Mouse (Mus musculus) lung, embryonic 15.5 days (tissue): Measurements from ENCODE around the gene Cd9. TPM values are rescaled to one million over a fixed set of nuclear protein-coding genes. Genes with fewer than 3 reads are reported as not detected.
A peak's percentile ranks its signal among the peaks of the same experiment; 100 is the strongest.

Experiments used
- ATAC-seq: fragments of 200-750 bp; cut with Nextera tagmentation; 2 replicates; pipeline ENCODE4 v1.8.0; 2017; ENCODE audit warnings: moderate number of reproducible peaks, borderline replicate concordance; ENCODE audit not compliant: low FRiP score, low TSS enrichment; ENCODE audit errors: extremely low read depth
- H3K27ac ChIP-seq: fragments of 300-500 bp; sonication (generic); 2 replicates; pipeline ENCODE4 v1.5.1; 2015; ENCODE audit warnings: moderate library complexity, mild to moderate bottlenecking, inconsistent platforms
- H3K27me3 ChIP-seq: fragments of 300-500 bp; sonication (generic); 2 replicates; pipeline ENCODE4 v1.6.1; 2015; ENCODE audit warnings: inconsistent platforms
- H3K36me3 ChIP-seq: fragments of 300-500 bp; sonication (generic); 2 replicates; pipeline ENCODE4 v1.6.1; 2015; ENCODE audit warnings: inconsistent platforms
- H3K4me1 ChIP-seq: fragments of 300-500 bp; sonication (generic); 2 replicates; pipeline ENCODE4 v1.6.1; 2015; ENCODE audit warnings: inconsistent platforms
- H3K4me2 ChIP-seq: fragments of 300-500 bp; sonication (generic); 2 replicates; pipeline ENCODE4 v1.6.1; 2015; ENCODE audit warnings: inconsistent platforms, mild to moderate bottlenecking, moderate library complexity
- H3K4me3 ChIP-seq: fragments of 300-500 bp; sonication (generic); 2 replicates; pipeline ENCODE4 v1.5.1; 2015; ENCODE audit warnings: mild to moderate bottlenecking, inconsistent platforms
- H3K9ac ChIP-seq: fragments of 300-500 bp; sonication (generic); 2 replicates; pipeline ENCODE4 v1.6.1; 2015; ENCODE audit warnings: inconsistent platforms
- H3K9me3 ChIP-seq: fragments of 300-500 bp; sonication (generic); 2 replicates; pipeline ENCODE4 v1.6.1; 2016; ENCODE audit warnings: inconsistent platforms
- WGBS: fragments of 180-500 bp; shearing (Covaris S2); methylation state at CpG from one replicate; pipeline ENCODE4 v1.1.7; 2015; 5-methylcytosine and 5-hydroxymethylcytosine counted together
- polyA plus RNA-seq: library from polyadenylated mRNA; unstranded; fragments of >200 nt; fragmentation: Nextera tagmentation; extraction: Ambion mirVana; gene quantifications from 2 replicates; pipeline ENCODE4 v1.2.1, GENCODE M21; 2015

The Cd9 gene
- polyA plus RNA-seq: 226 and 250 TPM in 2 replicates

DNA sequence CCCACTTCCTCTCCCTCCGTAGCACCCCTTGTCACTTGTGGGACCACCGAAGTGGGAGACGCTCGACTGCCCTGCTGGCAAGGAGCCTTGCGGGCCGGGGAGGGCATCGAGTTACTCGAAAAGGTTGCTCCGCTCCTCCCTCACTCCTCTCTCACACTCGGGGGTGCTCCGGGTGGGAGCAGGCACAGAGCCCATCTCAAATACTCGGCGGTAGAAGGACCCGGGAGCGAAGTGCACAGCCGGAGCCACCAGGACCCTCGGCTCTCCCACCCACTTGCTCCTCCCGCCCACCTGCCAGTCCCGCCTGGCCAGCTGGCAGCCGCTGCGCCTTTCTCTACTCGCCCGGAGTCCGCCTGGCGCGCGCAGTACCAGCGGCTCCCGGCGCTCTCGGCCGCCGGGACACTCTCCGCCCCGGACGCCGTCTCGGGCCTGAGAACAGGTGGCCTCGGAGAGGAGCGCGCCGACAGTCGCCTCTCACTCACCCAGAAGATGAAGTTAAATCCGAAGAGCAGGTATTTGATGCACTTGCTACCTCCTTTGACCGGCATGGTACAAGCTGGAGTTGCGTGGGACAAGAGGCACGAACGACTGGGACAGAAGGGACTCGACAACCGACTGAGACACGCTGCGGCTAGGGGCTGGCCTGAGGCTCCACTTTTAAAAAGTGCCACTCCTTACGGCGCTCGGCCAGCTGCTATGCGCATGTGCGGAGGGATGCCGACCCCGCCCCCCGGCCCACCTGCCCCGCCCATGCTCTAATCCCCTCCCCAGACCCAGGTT is at the start of gene Cd9:
Gene Cd9, minus strand, starts transcription at position 700 of the 780 bp plus-strand sequence.
- peaks cover 31% of the 10 kb centered on the region for H3K4me1 ChIP-seq
- peaks cover 15% of the 10 kb centered on the region; the same call in 1 of the 2 replicates for H3K27me3 ChIP-seq
- peak within 1 kb of the TSS; percentile 61 for H3K9ac ChIP-seq
- ATAC-seq: peak; percentile 73
- H3K4me3 ChIP-seq: peak within 1 kb of the TSS; percentile 56
- H3K9me3 ChIP-seq: no peaks in the 10 kb centered on the region
- H3K4me2 ChIP-seq: peak within 1 kb of the TSS; percentile 80
- WGBS: under 1% methylated on average over 61 of the region's 61 CpGs
- H3K36me3 ChIP-seq: 0 out of 2 replicates have a peak, but pooled peaks cover 2% of the 10 kb centered on the region
- H3K27ac ChIP-seq: peak within 1 kb of the TSS; percentile 90

DNA sequence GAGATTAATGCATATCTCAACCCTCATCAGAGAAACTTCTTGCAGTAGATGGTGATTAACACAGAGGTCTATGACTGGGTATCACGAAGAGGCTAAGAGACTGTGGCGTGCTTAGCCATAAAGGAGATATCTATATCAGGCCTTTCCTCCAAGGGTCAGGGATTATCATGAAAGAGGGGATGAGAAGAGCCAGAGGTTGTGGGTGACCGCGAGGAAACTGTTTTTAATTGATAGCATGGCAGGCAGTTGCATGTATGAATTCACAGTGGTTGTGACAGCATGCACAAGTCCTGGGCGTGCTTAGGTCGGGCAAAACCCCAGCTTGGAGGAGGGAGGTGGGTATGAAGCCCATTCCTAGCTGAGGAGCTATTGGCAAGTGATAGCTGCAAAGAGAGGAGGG is 46.7 kb upstream of the Cd9 start:
- Histone ChIP-seq H3K36me3 (no peaks in the 10 kb centered on the region), H3K4me3 (no peak overlapping the region), H3K27me3 (no peaks in the 10 kb centered on the region), H3K4me1 (peaks cover 2% of the 10 kb centered on the region; the same call in 1 of the 2 replicates), H3K27ac (no peak overlapping the region), H3K4me2 (no peak overlapping the region), H3K9ac (no peak overlapping the region), H3K9me3 (no peaks in the 10 kb centered on the region)
- no peak for ATAC-seq
- WGBS: 70% methylated on average over 6 of the region's 6 CpGs

- no peaks in the 10 kb centered on the region for H3K9me3 ChIP-seq
- no peaks in the 10 kb centered on the region for H3K36me3 ChIP-seq
- H3K27ac ChIP-seq: no peak overlapping the region
- no peak for ATAC-seq
- H3K4me2 ChIP-seq: no peak overlapping the region
- H3K4me1 ChIP-seq: peaks cover 2% of the 10 kb centered on the region; the same call in 1 of the 2 replicates
- H3K4me3 ChIP-seq: no peak overlapping the region
- H3K9ac ChIP-seq: no peak overlapping the region
- WGBS: 87% methylated on average over 6 of the region's 6 CpGs
- no peaks in the 10 kb centered on the region for H3K27me3 ChIP-seq
These were observed 46.2 kb upstream of the Cd9 start for GRCm38 (mm10) chr6:125540826-125541225.

GRCm38 (mm10) chr6:125540199-125540598 is 45.6 kb upstream of the Cd9 start:
- no peaks in the 10 kb centered on the region for H3K36me3 ChIP-seq
- H3K4me2 ChIP-seq: no peak overlapping the region
- peaks cover 2% of the 10 kb centered on the region; the same call in 1 of the 2 replicates for H3K4me1 ChIP-seq
- H3K4me3 ChIP-seq: no peak overlapping the region
- no peaks in the 10 kb centered on the region for H3K27me3 ChIP-seq
- no peak overlapping the region for H3K27ac ChIP-seq
- ATAC-seq: no peak
- no peaks in the 10 kb centered on the region for H3K9me3 ChIP-seq
- H3K9ac ChIP-seq: no peak overlapping the region
- 75% methylated on average over 10 of the region's 10 CpGs for WGBS

DNA sequence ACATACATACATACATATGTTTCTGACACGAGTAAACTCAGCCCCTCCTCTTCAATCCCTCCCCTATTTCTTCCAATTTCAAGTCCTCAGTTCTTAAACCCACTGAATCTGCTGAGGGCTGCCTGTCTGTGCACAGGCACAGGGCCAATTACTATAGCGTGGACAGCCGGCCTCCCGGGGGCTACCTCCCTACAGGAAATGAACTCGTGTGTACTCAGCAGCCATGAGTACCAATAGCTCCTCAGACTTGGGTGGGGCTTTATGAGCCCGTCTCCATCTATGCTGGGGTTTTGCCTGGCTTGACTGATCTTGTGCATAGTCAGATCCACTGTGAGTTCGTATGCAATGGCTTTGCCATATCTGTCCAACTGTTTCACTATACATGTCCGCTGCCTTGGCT is 44.8 kb upstream of the Cd9 start:
- Histone ChIP-seq H3K9me3 (no peaks in the 10 kb centered on the region), H3K9ac (no peak overlapping the region), H3K4me2 (no peak overlapping the region), H3K36me3 (no peaks in the 10 kb centered on the region), H3K27ac (no peak overlapping the region), H3K4me1 (peaks cover 2% of the 10 kb centered on the region; the same call in 1 of the 2 replicates), H3K27me3 (no peaks in the 10 kb centered on the region), H3K4me3 (no peak overlapping the region)
- WGBS: 30% methylated on average over 8 of the region's 8 CpGs
- ATAC-seq: peak; percentile 23; the same call in 1 of the 2 replicates

GRCm38 (mm10) chr6:125538469-125538868 is 43.9 kb upstream of the Cd9 start:
- ATAC-seq: no peak

GRCm38 (mm10) chr6:125534990-125535389 is 40.4 kb upstream of the Cd9 start:
- no peak for ATAC-seq
- Histone ChIP-seq H3K36me3 (no peaks in the 10 kb centered on the region), H3K4me3 (no peak overlapping the region), H3K27ac (no peak overlapping the region), H3K4me2 (no peak overlapping the region), H3K9me3 (no peaks in the 10 kb centered on the region), H3K27me3 (no peaks in the 10 kb centered on the region), H3K9ac (no peak overlapping the region), H3K4me1 (peaks cover 2% of the 10 kb centered on the region; the same call in 1 of the 2 replicates)
- 56% methylated on average over 5 of the region's 5 CpGs for WGBS

More at GRCm38 (mm10) chr6:125538469-125538868, 43.9 kb upstream of the Cd9 start:
- Histone ChIP-seq H3K9me3 (no peaks in the 10 kb centered on the region), H3K4me3 (no peak overlapping the region), H3K9ac (no peak overlapping the region), H3K27ac (no peak overlapping the region), H3K4me2 (no peak overlapping the region), H3K27me3 (no peaks in the 10 kb centered on the region), H3K4me1 (peaks cover 2% of the 10 kb centered on the region; the same call in 1 of the 2 replicates), H3K36me3 (no peaks in the 10 kb centered on the region)
- 81% methylated on average over 5 of the region's 5 CpGs for WGBS

DNA sequence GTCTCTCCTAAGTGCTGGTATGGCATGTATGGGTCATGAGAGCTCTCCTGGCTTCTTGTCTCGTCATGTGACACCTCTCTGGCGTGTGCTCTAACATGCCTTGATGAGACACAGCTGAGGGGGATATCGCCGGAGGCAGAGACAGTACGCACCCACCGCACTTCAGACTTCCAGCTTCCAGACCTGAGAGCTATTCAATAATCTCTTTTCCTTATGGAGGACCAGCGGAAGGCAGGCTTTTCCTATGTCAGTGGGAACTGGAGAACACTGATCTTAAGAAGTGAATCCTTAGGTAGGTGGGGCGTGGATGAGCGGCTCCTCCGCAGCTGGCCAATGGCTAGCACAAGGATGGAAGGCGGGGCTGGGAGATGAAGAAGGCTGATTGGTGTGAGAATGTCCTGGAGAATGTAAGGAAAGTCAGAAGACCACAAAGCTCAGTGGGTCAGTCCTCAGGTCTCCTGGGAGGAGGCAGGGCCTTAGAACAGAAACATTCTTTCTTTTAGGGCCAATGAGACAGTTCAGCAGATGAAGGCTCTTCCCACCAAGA is 38.6 kb upstream of the Cd9 start:
- no peaks in the 10 kb centered on the region for H3K27me3 ChIP-seq
- H3K9ac ChIP-seq: no peak overlapping the region
- no peak overlapping the region for H3K27ac ChIP-seq
- no peaks in the 10 kb centered on the region for H3K36me3 ChIP-seq
- H3K4me1 ChIP-seq: peaks cover 5% of the 10 kb centered on the region; the same call in 1 of the 2 replicates
- no peak for ATAC-seq
- WGBS: 81% methylated on average over 11 of the region's 11 CpGs
- no peaks in the 10 kb centered on the region for H3K9me3 ChIP-seq
- no peak overlapping the region for H3K4me2 ChIP-seq
- no peak overlapping the region for H3K4me3 ChIP-seq

- Histone ChIP-seq H3K27me3 (no peaks in the 10 kb centered on the region), H3K9ac (no peak overlapping the region), H3K27ac (peak overlapping the region; percentile 37; the same call in 1 of the 2 replicates), H3K4me3 (no peak overlapping the region), H3K4me2 (no peak overlapping the region), H3K9me3 (no peaks in the 10 kb centered on the region), H3K36me3 (no peaks in the 10 kb centered on the region), H3K4me1 (peaks cover 11% of the 10 kb centered on the region; the same call in 1 of the 2 replicates)
- ATAC-seq: no peak
- 74% methylated on average over 5 of the region's 5 CpGs for WGBS
These were observed 34.9 kb upstream of the Cd9 start for GRCm38 (mm10) chr6:125529479-125529878.

DNA sequence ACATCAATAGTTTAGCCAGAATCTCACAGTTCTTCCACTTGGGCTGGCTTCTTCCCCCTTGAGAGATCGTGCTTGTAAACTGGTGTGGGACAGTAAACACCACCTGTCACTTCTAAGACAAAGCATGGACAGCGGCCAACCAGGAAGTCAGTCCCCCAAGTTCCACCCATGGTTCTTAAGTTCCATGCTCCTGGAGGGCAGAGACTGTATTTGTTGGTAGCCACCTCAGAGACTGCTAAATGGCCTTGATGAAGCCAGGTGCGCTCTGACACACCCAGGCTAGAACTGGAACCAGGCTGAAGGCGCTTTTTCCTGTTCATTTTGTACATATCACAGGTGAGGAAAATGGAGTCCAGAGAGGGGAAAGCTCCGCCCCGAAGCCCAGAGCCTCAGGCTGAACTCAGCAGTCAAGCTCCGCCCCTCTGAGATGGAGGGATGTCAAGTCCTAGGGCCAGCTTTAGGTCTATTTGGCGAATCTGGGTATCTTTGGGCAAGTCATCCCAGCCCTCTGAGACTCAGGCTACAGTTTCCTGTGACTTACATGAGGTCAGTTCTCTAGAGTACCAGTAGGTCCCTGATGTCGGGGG is 34.1 kb upstream of the Cd9 start:
- Histone ChIP-seq H3K9me3 (no peaks in the 10 kb centered on the region), H3K27ac (peak overlapping the region; percentile 15; the same call in 1 of the 2 replicates), H3K27me3 (no peaks in the 10 kb centered on the region), H3K4me3 (no peak overlapping the region), H3K36me3 (no peaks in the 10 kb centered on the region), H3K4me1 (peaks cover 11% of the 10 kb centered on the region; the same call in 1 of the 2 replicates), H3K4me2 (no peak overlapping the region), H3K9ac (no peak overlapping the region)
- ATAC-seq: no peak
- WGBS: 76% methylated on average over 9 of the region's 9 CpGs

- ATAC-seq: no peak
- Histone ChIP-seq H3K4me1 (peaks cover 23% of the 10 kb centered on the region; the same call in 1 of the 2 replicates), H3K4me3 (no peak overlapping the region), H3K27me3 (no peaks in the 10 kb centered on the region), H3K36me3 (no peaks in the 10 kb centered on the region), H3K27ac (no peak overlapping the region), H3K9me3 (no peaks in the 10 kb centered on the region), H3K9ac (no peak overlapping the region), H3K4me2 (no peak overlapping the region)
- 40% methylated on average over 3 of the region's 3 CpGs for WGBS
These were observed 31.5 kb upstream of the Cd9 start for GRCm38 (mm10) chr6:125526066-125526465.

GRCm38 (mm10) chr6:125524027-125524426 is 29.4 kb upstream of the Cd9 start:
- ATAC-seq: no peak
- no peak overlapping the region for H3K9ac ChIP-seq
- 74% methylated on average over 6 of the region's 6 CpGs for WGBS
- H3K27ac ChIP-seq: no peak overlapping the region
- no peaks in the 10 kb centered on the region for H3K27me3 ChIP-seq
- H3K36me3 ChIP-seq: no peaks in the 10 kb centered on the region
- no peak overlapping the region for H3K4me2 ChIP-seq
- no peak overlapping the region for H3K4me3 ChIP-seq
- peaks cover 23% of the 10 kb centered on the region; the same call in 1 of the 2 replicates for H3K4me1 ChIP-seq
- H3K9me3 ChIP-seq: no peaks in the 10 kb centered on the region
